15 mouse cellular contexts compared by ENCODE assay signal in genomic region chr1:184817768-184818167, GRCm38 (mm10). TPM values are rescaled to one million over a fixed set of nuclear protein-coding genes. Genes with fewer than 3 reads are reported as not detected.
DNase-seq lines count a peak whose midpoint lies in the region; ATAC-seq and TF ChIP-seq lines count a peak whose summit lies in the region.
"Had no signal": no experiment of that assay in that cellular context is flagged by ENCODE, and none has a peak within 500 bp of the region (broad histone marks: within the 10 kb centered on the region; RNA-seq: fewer than 3 reads in every experiment).

No protein-coding gene starts in this region.

- no peak for ATAC-seq in lung, embryonic 14.5 days (ENCODE audit: insufficient read depth)

- H3K27me3 ChIP-seq in lung, embryonic 14.5 days (ENCODE audit: insufficient read depth, low read length) = no peaks in the 10 kb centered on the region
- H3K27me3 ChIP-seq in embryonic facial prominence, embryonic 10.5 days (replicated peaks; ENCODE audit: low read depth, poor library complexity, severe bottlenecking) = peaks cover 1% of the 10 kb centered on the region; the same call in 1 of the 2 replicates
- H3K27me3 ChIP-seq: liver, embryonic 15.5 days; megakaryocyte, embryonic 14.5 days had no signal

- WGBS in lung, embryonic 14.5 days = 80% methylated on average over 6 of the region's 6 CpGs
- WGBS in embryonic facial prominence, embryonic 10.5 days = 85% methylated on average over 6 of the region's 6 CpGs

- H3K9me3 ChIP-seq in lung, embryonic 14.5 days (ENCODE audit: low read depth, low read length) = no peaks in the 10 kb centered on the region
- no peaks in the 10 kb centered on the region for H3K9me3 ChIP-seq in embryonic facial prominence, embryonic 10.5 days
- H3K9me3 ChIP-seq: liver, embryonic 15.5 days; megakaryocyte, embryonic 14.5 days had no signal

- TF ChIP-seq POLR2A in brain, embryonic 14.5 days (IDR thresholded peaks at IDR 0.05; ENCODE audit: borderline replicate concordance, extremely low read depth, insufficient read depth, insufficient read length, poor library complexity, severe bottlenecking) = no peak

- TF ChIP-seq CTCF in gastrocnemius, adult 2 months (IDR thresholded peaks at IDR 0.05) = peak; percentile 35; the same call in 1 of the 2 replicates
- peak; percentile 29; the same call in 1 of the 2 replicates for TF ChIP-seq CTCF in lung, embryonic 14.5 days (IDR thresholded peaks at IDR 0.05; ENCODE audit: low read depth)
- TF ChIP-seq CTCF in brain, embryonic 14.5 days (IDR thresholded peaks at IDR 0.05; ENCODE audit: borderline replicate concordance, extremely low read depth, insufficient read depth, insufficient read length) = peak; percentile 15; the same call in 1 of the 2 replicates

- H3K9ac ChIP-seq in lung, embryonic 14.5 days = no peak overlapping the region
- H3K9ac ChIP-seq: liver, embryonic 15.5 days had no signal

- intact Hi-C loops in gastrocnemius, adult 2 months (cut with DNase I) = no loop called here
- intact Hi-C loops in gastrocnemius, postnatal 14 days (cut with DNase I; ENCODE audit: low total_unique reads) = no loop called here

- no peak overlapping the region for H3K27ac ChIP-seq in gastrocnemius, adult 2 months
- H3K27ac ChIP-seq in lung, embryonic 14.5 days (ENCODE audit: low read depth) = no peak overlapping the region
- H3K27ac ChIP-seq in embryonic facial prominence, embryonic 10.5 days (replicated peaks) = no peak overlapping the region
- H3K27ac ChIP-seq: liver, embryonic 15.5 days had no signal

- no peak overlapping the region for H3K4me2 ChIP-seq in lung, embryonic 14.5 days
- H3K4me2 ChIP-seq: liver, embryonic 15.5 days had no signal

- DNase-seq in gastrocnemius, adult 2 months = no peak
- DNase-seq in gastrocnemius, postnatal 14 days = no peak
- DNase-seq in lung, embryonic 14.5 days = no peak
- DNase-seq in lung, adult 18-20 months = no peak
- no peak for DNase-seq in brain, embryonic 14.5 days (ENCODE audit: low read depth)
- no peak for DNase-seq in adrenal gland, adult 18-20 months (ENCODE audit: low spot score in 2 of 2)
- DNase-seq in kidney, postnatal 36 days = no peak
- DNase-seq in embryonic facial prominence, embryonic 10.5 days (ENCODE audit: low spot score) = no peak
- DNase-seq: cerebellum, adult 18-20 months; heart, adult 18-20 months; heart, postnatal 14 days; right cerebral cortex, postnatal 14 days; thymus, postnatal 36 days had no signal

- peaks cover 21% of the 10 kb centered on the region for H3K36me3 ChIP-seq in lung, embryonic 14.5 days (ENCODE audit: insufficient read depth)
- H3K36me3 ChIP-seq in embryonic facial prominence, embryonic 10.5 days (replicated peaks) = peaks cover 29% of the 10 kb centered on the region

- no peaks in the 10 kb centered on the region for H3K4me1 ChIP-seq in lung, embryonic 14.5 days (ENCODE audit: insufficient read depth)
- peaks cover 7% of the 10 kb centered on the region for H3K4me1 ChIP-seq in embryonic facial prominence, embryonic 10.5 days
- H3K4me1 ChIP-seq: liver, embryonic 15.5 days had no signal

- no peak overlapping the region for H3K4me3 ChIP-seq in gastrocnemius, adult 2 months
- no peak overlapping the region for H3K4me3 ChIP-seq in lung, embryonic 14.5 days (ENCODE audit: low read depth, low read length)
- no peak overlapping the region for H3K4me3 ChIP-seq in embryonic facial prominence, embryonic 10.5 days
- H3K4me3 ChIP-seq: liver, embryonic 15.5 days; megakaryocyte, embryonic 14.5 days had no signal

RNA-seq across cellular contexts. Expression of gene Marc1, which starts 6.7 kb away (rescaled TPM):
- total RNA-seq in gastrocnemius, adult 2 months (2021) = not detected
- under 1 TPM in 1 of 2 experiments, not detected in 1; 0.13 TPM for total RNA-seq in gastrocnemius, postnatal 14 days (2021)
- polyA plus RNA-seq in lung, embryonic 14.5 days (2014; fragmentation: Nextera tagmentation; extraction: Ambion mirVana) = not detected in 2 replicates
- 0.10 and 0.33 TPM in 2 replicates for polyA plus RNA-seq in brain, embryonic 14.5 days (2012; rRNA removed)
- total RNA-seq in adrenal gland, adult 18-20 months (2021) = 10 to 100 TPM in 1 of 2 experiments, 1 to 10 TPM in 1; 6.1 to 19.0 TPM
- polyA plus RNA-seq in embryonic facial prominence, embryonic 10.5 days (2016; fragmentation: Nextera tagmentation; extraction: Ambion mirVana) = 0.07 TPM in 1 of 2 replicates, not detected in the other
- total RNA-seq: heart, postnatal 14 days had no signal

RNA-seq across cellular contexts. Expression of gene Marc2, which starts 28.5 kb away (rescaled TPM):
- total RNA-seq in gastrocnemius, adult 2 months (2021) = 100 to 1,000 TPM; 126 to 170 TPM
- total RNA-seq in gastrocnemius, postnatal 14 days (2021) = 100 to 1,000 TPM; 136 to 145 TPM
- polyA plus RNA-seq in lung, embryonic 14.5 days (2014; fragmentation: Nextera tagmentation; extraction: Ambion mirVana) = 152 and 163 TPM in 2 replicates
- polyA plus RNA-seq in brain, embryonic 14.5 days (2012; rRNA removed) = 43.8 and 44.1 TPM in 2 replicates
- 100 to 1,000 TPM; 381 to 428 TPM for total RNA-seq in adrenal gland, adult 18-20 months (2021)
- 78.9 and 82.0 TPM in 2 replicates for polyA plus RNA-seq in embryonic facial prominence, embryonic 10.5 days (2016; fragmentation: Nextera tagmentation; extraction: Ambion mirVana)

Comparison
In these comparisons a context has a peak if more than half of its experiments do, and no peak if none do; other contexts are left out.
1. RNA of gene Marc1, which starts 6.7 kb away (total RNA-seq): 6.1 to 19.0 TPM in adrenal gland, adult 18-20 months; 0.13 TPM in gastrocnemius, postnatal 14 days and not detected in gastrocnemius, adult 2 months; every median in the first group is over 4 times any median in the second.
2. Peak in every context shown above with its lines, with median percentiles within 50 percentile points of each other: CTCF ChIP-seq.